Mouse (Mus musculus) testis, adult 2 months (tissue): Measurements from ENCODE around the gene Popdc2. TPM values are rescaled to one million over a fixed set of nuclear protein-coding genes. Genes with fewer than 3 reads are reported as not detected.
A peak's percentile ranks its signal among the peaks of the same experiment; 100 is the strongest.

ENCODE experiments used
- H3K27ac ChIP-seq: fragments of 200-500 bp; 2 replicates; pipeline ENCODE4 v1.5.1; 2012; ENCODE audit warnings: low read depth, low read length; ENCODE audit not compliant: control insufficient read depth, insufficient read depth
- H3K27me3 ChIP-seq: fragments of 200-500 bp; 2 replicates; pipeline ENCODE4 v1.6.1; 2012; ENCODE audit warnings: mild to moderate bottlenecking, low read length, moderate library complexity; ENCODE audit not compliant: control insufficient read depth, insufficient read depth
- H3K36me3 ChIP-seq: fragments of 200-500 bp; 2 replicates; pipeline ENCODE4 v1.6.1; 2012; ENCODE audit warnings: mild to moderate bottlenecking, low read length; ENCODE audit not compliant: control insufficient read depth, insufficient read depth
- H3K4me1 ChIP-seq: fragments of 200-500 bp; 2 replicates; pipeline ENCODE4 v1.6.1; 2012; ENCODE audit warnings: low read length; ENCODE audit not compliant: control insufficient read depth, insufficient read depth
- H3K4me3 ChIP-seq: fragments of 200-500 bp; 2 replicates; pipeline ENCODE4 v1.5.1; 2012; ENCODE audit warnings: low read depth, mild to moderate bottlenecking, low read length, moderate library complexity, mixed read lengths; ENCODE audit not compliant: control insufficient read depth
- CTCF ChIP-seq: fragments of 200-500 bp; IDR thresholded peaks from 2 replicates; pipeline ENCODE4 v1.5.1; 2012; ENCODE audit warnings: low read depth, mild to moderate bottlenecking, inconsistent platforms, low read length, moderate library complexity; ENCODE audit not compliant: control insufficient read depth, insufficient read depth, insufficient replicate concordance
- POLR2A ChIP-seq: fragments of 200-500 bp; IDR thresholded peaks from 2 replicates; pipeline ENCODE4 v1.6.1; 2012; ENCODE audit warnings: low read depth, mild to moderate bottlenecking, inconsistent platforms, low read length, moderate library complexity; ENCODE audit not compliant: control insufficient read depth
- polyA plus RNA-seq: library from polyadenylated mRNA; depleted of rRNA; stranded (reverse); fragments of >200 nt; gene quantifications from 2 replicates; pipeline ENCODE4 v1.2.3, GENCODE M21; 2012

Gene Popdc2
- polyA plus RNA-seq, 1 experiment = 1.4 TPM

- Histone ChIP-seq H3K4me3 (no peak overlapping the region), H3K27me3 (no peaks in the 10 kb centered on the region), H3K27ac (no peak overlapping the region), H3K4me1 (peaks cover 10% of the 10 kb centered on the region), H3K36me3 (no peaks in the 10 kb centered on the region)
- no peak for TF ChIP-seq POLR2A
- no peak for TF ChIP-seq CTCF
Observed at GRCm38 (mm10) chr16:38359241-38359640, 2.8 kb upstream of the Popdc2 start.

- Histone ChIP-seq H3K27ac (no peak overlapping the region), H3K4me3 (no peak overlapping the region), H3K4me1 (peaks cover 10% of the 10 kb centered on the region), H3K36me3 (no peaks in the 10 kb centered on the region), H3K27me3 (no peaks in the 10 kb centered on the region)
- TF ChIP-seq CTCF (no peak), POLR2A (no peak)
Observed at GRCm38 (mm10) chr16:38359857-38360256, 2.2 kb upstream of the Popdc2 start.

GRCm38 (mm10) chr16:38360317-38360716 is 1.7 kb upstream of the Popdc2 start:
- no peaks in the 10 kb centered on the region for H3K36me3 ChIP-seq
- no peak overlapping the region for H3K4me3 ChIP-seq
- peaks cover 10% of the 10 kb centered on the region for H3K4me1 ChIP-seq
- no peak overlapping the region for H3K27ac ChIP-seq
- TF ChIP-seq CTCF (no peak), POLR2A (no peak)
- no peaks in the 10 kb centered on the region for H3K27me3 ChIP-seq

GRCm38 (mm10) chr16:38362493-38363255 is 665 bp downstream of the Popdc2 start:
- H3K27ac ChIP-seq = no peak overlapping the region
- H3K36me3 ChIP-seq = no peaks in the 10 kb centered on the region
- no peak for TF ChIP-seq CTCF
- TF ChIP-seq POLR2A = no peak
- H3K4me1 ChIP-seq = peaks cover 10% of the 10 kb centered on the region
- H3K27me3 ChIP-seq = no peaks in the 10 kb centered on the region
- H3K4me3 ChIP-seq = peak overlapping the region; percentile 32

GRCm38 (mm10) chr16:38363256-38363595 is 1.2 kb downstream of the Popdc2 start:
- TF ChIP-seq POLR2A (no peak), CTCF (no peak)
- Histone ChIP-seq H3K36me3 (no peaks in the 10 kb centered on the region), H3K4me1 (peaks cover 10% of the 10 kb centered on the region), H3K27me3 (no peaks in the 10 kb centered on the region), H3K4me3 (no peak overlapping the region), H3K27ac (no peak overlapping the region)

DNA sequence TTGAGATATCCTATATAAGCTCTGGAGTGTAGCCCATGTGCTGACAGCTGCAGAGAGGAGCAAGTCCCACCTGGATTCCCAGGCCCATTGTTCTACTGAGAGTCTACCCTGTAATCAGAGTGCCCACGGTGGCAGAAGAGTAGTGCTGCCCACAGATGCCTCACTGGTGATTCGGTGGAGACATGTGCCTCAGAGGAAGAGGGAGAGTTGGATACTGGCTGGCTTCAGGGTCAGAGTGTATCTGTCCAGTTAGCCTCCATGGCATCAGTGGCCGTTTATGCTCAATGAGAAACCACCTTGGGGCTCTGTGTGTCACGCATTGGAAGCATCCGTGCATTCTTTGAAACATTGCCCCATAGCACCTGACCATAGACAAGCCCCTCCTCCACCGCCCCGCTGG is 1.6 kb downstream of the Popdc2 start:
- no peak for TF ChIP-seq POLR2A
- TF ChIP-seq CTCF = no peak
- H3K4me1 ChIP-seq = peaks cover 10% of the 10 kb centered on the region

GRCm38 (mm10) chr16:38365390-38365789 is 3.4 kb downstream of the Popdc2 start:
- TF ChIP-seq CTCF = no peak
- no peak for TF ChIP-seq POLR2A
- Histone ChIP-seq H3K4me3 (no peak overlapping the region), H3K36me3 (no peaks in the 10 kb centered on the region), H3K4me1 (peaks cover 10% of the 10 kb centered on the region), H3K27me3 (no peaks in the 10 kb centered on the region), H3K27ac (no peak overlapping the region)

More for the DNA sequence above, 1.6 kb downstream of the Popdc2 start:
- no peak overlapping the region for H3K27ac ChIP-seq
- H3K36me3 ChIP-seq = no peaks in the 10 kb centered on the region
- H3K4me3 ChIP-seq = no peak overlapping the region
- H3K27me3 ChIP-seq = no peaks in the 10 kb centered on the region
